Mouse (Mus musculus): ENCODE data around the gene Mctp1. TPM values are rescaled to one million over a fixed set of nuclear protein-coding genes. Genes with fewer than 3 reads are reported as not detected.
"Not testable (repeated sequence)": the region's sequence is repeated elsewhere in the genome, so short reads cannot be mapped to it uniquely, and the experiment has no call there.

Gene Mctp1
- polyA plus RNA-seq (2011; ENCODE audit: insufficient read length, low read depth, missing spikeins), result 0.40 and 0.54 TPM in 2 replicates

- no peak within 1 kb of the TSS for H3K27ac ChIP-seq (ENCODE audit: insufficient read depth, low read length)
- H3K4me1 ChIP-seq (ENCODE audit: control insufficient read depth, insufficient read depth, low read length), result no peaks in the 10 kb centered on the region
- no peak for TF ChIP-seq POLR2A (IDR thresholded peaks at IDR 0.05; ENCODE audit: low read depth, low read length)
- TF ChIP-seq CTCF (IDR thresholded peaks at IDR 0.05; ENCODE audit: borderline replicate concordance, insufficient read depth, low read length), result no peak
- peak within 1 kb of the TSS; percentile 27 for H3K4me3 ChIP-seq (ENCODE audit: insufficient read depth, low read length)
Observed at GRCm38 (mm10) chr13:76383972-76384663, at the start of gene Mctp1. Gene Mctp1, plus strand, starts transcription at chr13:76384535.

GRCm38 (mm10) chr13:76345941-76346340 is 38.4 kb upstream of the Mctp1 start:
- not testable (repeated sequence) for H3K4me3 ChIP-seq (ENCODE audit: insufficient read depth, low read length); H3K27ac ChIP-seq (ENCODE audit: insufficient read depth, low read length); H3K4me1 ChIP-seq (ENCODE audit: control insufficient read depth, insufficient read depth, low read length)

DNA sequence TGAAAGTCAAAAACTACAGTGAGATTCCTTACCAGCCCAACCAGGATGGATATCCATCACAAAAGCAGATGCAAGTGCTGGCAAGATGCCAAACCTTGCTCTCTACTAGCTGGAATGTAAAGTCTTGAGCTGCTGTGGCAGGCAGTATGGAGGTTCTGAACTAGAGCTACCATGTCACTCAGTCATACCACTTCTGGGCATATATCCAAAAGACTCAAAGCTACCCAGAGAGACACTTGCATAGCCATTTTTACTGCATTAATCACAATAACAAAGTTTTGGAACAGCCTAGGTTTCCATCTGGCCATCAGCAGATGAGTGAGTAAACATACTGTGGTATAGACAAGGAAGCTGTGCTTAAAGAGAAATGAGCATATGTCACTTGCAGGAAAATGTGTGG is 25.6 kb upstream of the Mctp1 start:
- no peak for TF ChIP-seq CTCF (IDR thresholded peaks at IDR 0.05; ENCODE audit: borderline replicate concordance, insufficient read depth, low read length)
- TF ChIP-seq POLR2A (IDR thresholded peaks at IDR 0.05; ENCODE audit: low read depth, low read length), result no peak
- no peak overlapping the region for H3K27ac ChIP-seq (ENCODE audit: insufficient read depth, low read length)
- no peak overlapping the region for H3K4me3 ChIP-seq (ENCODE audit: insufficient read depth, low read length)
- no peaks in the 10 kb centered on the region for H3K4me1 ChIP-seq (ENCODE audit: control insufficient read depth, insufficient read depth, low read length)

DNA sequence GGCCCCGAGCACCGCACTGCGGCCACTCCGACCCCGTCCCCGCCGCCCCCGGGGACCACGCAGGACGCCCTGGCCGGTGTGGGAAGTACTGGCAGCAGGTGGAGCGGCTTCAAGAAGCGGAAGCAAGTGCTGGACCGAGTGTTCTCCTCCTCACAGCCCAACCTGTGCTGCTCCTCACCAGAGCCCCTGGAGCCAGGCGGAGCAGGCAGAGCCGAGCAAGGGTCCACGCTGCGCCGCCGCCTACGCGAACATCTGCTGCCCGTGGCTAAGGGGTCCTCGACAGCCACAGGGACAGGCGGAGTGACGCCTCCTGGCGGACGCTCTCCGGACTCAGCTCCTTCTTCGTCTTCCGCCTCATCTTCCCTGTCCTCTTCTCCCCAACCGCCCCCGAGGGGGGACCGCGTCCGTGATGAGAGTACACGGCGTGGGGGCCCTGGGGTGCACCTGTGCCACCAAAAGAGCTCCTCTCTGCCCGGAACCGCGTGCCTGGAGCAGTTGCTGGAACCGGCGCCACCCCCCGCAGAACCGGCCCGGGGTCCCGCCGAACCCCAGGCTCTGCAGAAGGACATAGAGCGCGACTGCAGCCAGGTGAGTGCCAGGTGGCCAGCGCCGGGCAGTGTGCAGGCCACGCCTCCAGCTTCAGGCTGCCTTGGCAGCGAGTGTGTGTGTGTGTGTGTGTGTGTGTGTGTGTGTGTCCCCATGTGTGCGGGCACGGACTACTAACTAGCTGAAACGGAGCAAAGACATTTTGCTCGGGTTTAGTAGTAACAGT is 515 bp downstream of the Mctp1 start:
- H3K27ac ChIP-seq (ENCODE audit: insufficient read depth, low read length), result no peak overlapping the region
- H3K4me1 ChIP-seq (ENCODE audit: control insufficient read depth, insufficient read depth, low read length), result no peaks in the 10 kb centered on the region
- TF ChIP-seq POLR2A (IDR thresholded peaks at IDR 0.05; ENCODE audit: low read depth, low read length), result no peak
- peak; percentile 78; the same call in 1 of the 2 replicates for TF ChIP-seq CTCF (IDR thresholded peaks at IDR 0.05; ENCODE audit: borderline replicate concordance, insufficient read depth, low read length)
- peak overlapping the region; percentile 27 for H3K4me3 ChIP-seq (ENCODE audit: insufficient read depth, low read length)

GRCm38 (mm10) chr13:76388615-76389014 is 4.3 kb downstream of the Mctp1 start:
- Histone ChIP-seq H3K27ac (ENCODE audit: insufficient read depth, low read length) (no peak overlapping the region), H3K4me3 (ENCODE audit: insufficient read depth, low read length) (no peak overlapping the region), H3K4me1 (ENCODE audit: control insufficient read depth, insufficient read depth, low read length) (no peaks in the 10 kb centered on the region)
- no peak for TF ChIP-seq POLR2A (IDR thresholded peaks at IDR 0.05; ENCODE audit: low read depth, low read length)
- TF ChIP-seq CTCF (IDR thresholded peaks at IDR 0.05; ENCODE audit: borderline replicate concordance, insufficient read depth, low read length), result no peak

DNA sequence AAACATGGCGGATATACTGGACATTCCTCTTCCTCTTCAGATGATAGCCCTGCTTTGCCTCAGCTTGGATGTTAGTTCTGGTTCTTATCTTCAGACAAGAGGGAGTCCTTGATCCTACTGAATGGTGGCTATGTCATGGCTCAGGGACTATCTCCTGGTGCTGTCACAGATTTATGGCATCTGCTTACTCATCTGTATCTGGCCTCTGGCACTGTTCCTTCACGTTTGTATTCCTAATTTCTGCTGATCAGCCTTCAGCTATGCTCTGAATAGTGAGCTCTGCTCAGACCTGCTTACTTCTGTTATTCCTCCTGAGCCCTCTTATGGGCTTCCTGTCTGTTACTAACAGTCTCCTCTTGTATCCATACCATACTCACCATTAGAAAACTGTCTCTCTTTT is 7.6 kb downstream of the Mctp1 start:
- H3K4me3 ChIP-seq (ENCODE audit: insufficient read depth, low read length), result no peak overlapping the region
- H3K27ac ChIP-seq (ENCODE audit: insufficient read depth, low read length), result no peak overlapping the region
- H3K4me1 ChIP-seq (ENCODE audit: control insufficient read depth, insufficient read depth, low read length), result no peaks in the 10 kb centered on the region
- TF ChIP-seq POLR2A (IDR thresholded peaks at IDR 0.05; ENCODE audit: low read depth, low read length) (no peak), CTCF (IDR thresholded peaks at IDR 0.05; ENCODE audit: borderline replicate concordance, insufficient read depth, low read length) (no peak)

GRCm38 (mm10) chr13:76393106-76393505 is 8.8 kb downstream of the Mctp1 start:
- TF ChIP-seq POLR2A (IDR thresholded peaks at IDR 0.05; ENCODE audit: low read depth, low read length) (no peak), CTCF (IDR thresholded peaks at IDR 0.05; ENCODE audit: borderline replicate concordance, insufficient read depth, low read length) (no peak)
- no peak overlapping the region for H3K27ac ChIP-seq (ENCODE audit: insufficient read depth, low read length)
- H3K4me3 ChIP-seq (ENCODE audit: insufficient read depth, low read length), result no peak overlapping the region
- H3K4me1 ChIP-seq (ENCODE audit: control insufficient read depth, insufficient read depth, low read length), result no peaks in the 10 kb centered on the region

DNA sequence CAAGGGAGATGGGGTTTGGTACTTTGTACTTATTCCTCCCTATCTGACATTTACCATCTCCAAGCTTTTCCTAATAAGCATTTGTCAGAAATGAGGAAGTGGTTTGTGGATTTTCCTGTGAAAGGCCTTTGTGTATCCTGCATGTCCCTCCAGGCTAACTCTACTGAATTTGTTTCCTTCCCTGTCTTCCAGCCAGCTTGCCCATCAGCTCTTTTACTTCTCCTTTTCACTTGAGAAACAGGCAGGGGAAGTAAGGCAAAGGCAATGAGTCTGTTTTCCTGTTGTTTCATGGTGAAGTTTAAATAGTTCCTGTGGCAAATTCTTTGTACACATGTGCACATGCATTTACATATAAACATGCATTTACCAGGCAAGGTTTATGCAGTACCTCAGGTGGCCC is 11.6 kb downstream of the Mctp1 start:
- Histone ChIP-seq H3K4me1 (ENCODE audit: control insufficient read depth, insufficient read depth, low read length) (no peaks in the 10 kb centered on the region), H3K4me3 (ENCODE audit: insufficient read depth, low read length) (no peak overlapping the region), H3K27ac (ENCODE audit: insufficient read depth, low read length) (no peak overlapping the region)
- no peak for TF ChIP-seq CTCF (IDR thresholded peaks at IDR 0.05; ENCODE audit: borderline replicate concordance, insufficient read depth, low read length)
- no peak for TF ChIP-seq POLR2A (IDR thresholded peaks at IDR 0.05; ENCODE audit: low read depth, low read length)

DNA sequence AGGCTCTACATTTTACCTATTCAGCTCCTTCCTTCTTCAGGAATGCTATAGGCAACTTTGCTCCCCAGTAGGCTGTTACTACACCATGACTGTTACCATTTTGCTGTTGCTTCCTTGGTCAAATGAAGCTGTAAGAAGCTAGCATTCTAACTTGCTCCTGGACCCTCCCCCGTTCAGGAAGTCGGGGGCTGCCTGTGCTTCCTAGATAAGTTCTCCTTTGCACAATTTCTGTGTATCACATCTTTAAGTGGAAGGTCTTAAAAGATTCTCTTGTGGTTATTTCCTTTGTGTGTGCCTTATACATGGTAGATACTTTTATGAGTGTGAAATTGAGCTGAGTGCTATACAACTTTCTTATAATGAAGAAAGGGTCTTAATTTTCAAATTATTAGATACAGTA is 25.0 kb downstream of the Mctp1 start:
- no peak overlapping the region for H3K27ac ChIP-seq (ENCODE audit: insufficient read depth, low read length)
- TF ChIP-seq POLR2A (IDR thresholded peaks at IDR 0.05; ENCODE audit: low read depth, low read length), result no peak
- no peak for TF ChIP-seq CTCF (IDR thresholded peaks at IDR 0.05; ENCODE audit: borderline replicate concordance, insufficient read depth, low read length)
- H3K4me1 ChIP-seq (ENCODE audit: control insufficient read depth, insufficient read depth, low read length), result no peaks in the 10 kb centered on the region
- H3K4me3 ChIP-seq (ENCODE audit: insufficient read depth, low read length), result no peak overlapping the region

- Histone ChIP-seq H3K27ac (ENCODE audit: insufficient read depth, low read length) (no peak overlapping the region), H3K4me3 (ENCODE audit: insufficient read depth, low read length) (no peak overlapping the region), H3K4me1 (ENCODE audit: control insufficient read depth, insufficient read depth, low read length) (no peaks in the 10 kb centered on the region)
- TF ChIP-seq CTCF (IDR thresholded peaks at IDR 0.05; ENCODE audit: borderline replicate concordance, insufficient read depth, low read length) (no peak), POLR2A (IDR thresholded peaks at IDR 0.05; ENCODE audit: low read depth, low read length) (no peak)
Observed at GRCm38 (mm10) chr13:76410665-76411064, 26.3 kb downstream of the Mctp1 start.
